Mouse (Mus musculus) cerebellum, adult 8-10 months (tissue): ENCODE data around the gene Rpl11.
"Not testable (repeated sequence)": the region's sequence is repeated elsewhere in the genome, so short reads cannot be mapped to it uniquely, and the experiment has no call there.

Experiments
- DNase-seq: peaks from one replicate; pipeline ENCODE4 v3.0.0; 2022

The Rpl11 gene

DNA sequence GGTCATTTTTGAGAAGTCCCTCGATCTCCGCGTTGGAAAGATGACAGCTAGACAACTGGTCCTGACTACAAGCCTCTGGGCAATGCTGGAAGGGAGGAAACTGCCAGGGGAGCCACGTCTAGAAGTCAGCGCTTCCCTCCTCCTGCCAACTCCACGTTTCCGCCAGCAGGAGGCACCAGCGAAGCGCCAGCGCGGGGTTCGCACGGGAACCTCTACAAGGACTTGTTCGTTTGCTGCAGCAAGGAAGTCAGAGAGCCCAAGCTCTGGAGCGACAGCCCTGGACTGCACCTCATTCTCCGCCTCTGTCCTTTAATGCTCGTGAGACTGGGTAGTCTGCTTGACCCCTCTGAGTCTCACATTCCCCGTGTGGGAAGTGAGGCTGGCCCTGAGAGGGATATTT lies 16.7 kb upstream of the Rpl11 start:
- peak; percentile 28 for DNase-seq

GRCm38 (mm10) chr4:136069313-136069712 lies 16.1 kb upstream of the Rpl11 start:
- DNase-seq, result no peak

- DNase-seq, result no peak
Measured at GRCm38 (mm10) chr4:136063143-136063542, 9.9 kb upstream of the Rpl11 start.

GRCm38 (mm10) chr4:136059800-136060488 lies 6.7 kb upstream of the Rpl11 start:
- not testable (repeated sequence) for DNase-seq

- DNase-seq, result no peak
Measured at GRCm38 (mm10) chr4:136057916-136058315, 4.7 kb upstream of the Rpl11 start.

GRCm38 (mm10) chr4:136056030-136056429 lies 2.8 kb upstream of the Rpl11 start:
- no peak for DNase-seq

- DNase-seq, result no peak
Measured at GRCm38 (mm10) chr4:136053843-136054242, 615 bp upstream of the Rpl11 start.

DNA sequence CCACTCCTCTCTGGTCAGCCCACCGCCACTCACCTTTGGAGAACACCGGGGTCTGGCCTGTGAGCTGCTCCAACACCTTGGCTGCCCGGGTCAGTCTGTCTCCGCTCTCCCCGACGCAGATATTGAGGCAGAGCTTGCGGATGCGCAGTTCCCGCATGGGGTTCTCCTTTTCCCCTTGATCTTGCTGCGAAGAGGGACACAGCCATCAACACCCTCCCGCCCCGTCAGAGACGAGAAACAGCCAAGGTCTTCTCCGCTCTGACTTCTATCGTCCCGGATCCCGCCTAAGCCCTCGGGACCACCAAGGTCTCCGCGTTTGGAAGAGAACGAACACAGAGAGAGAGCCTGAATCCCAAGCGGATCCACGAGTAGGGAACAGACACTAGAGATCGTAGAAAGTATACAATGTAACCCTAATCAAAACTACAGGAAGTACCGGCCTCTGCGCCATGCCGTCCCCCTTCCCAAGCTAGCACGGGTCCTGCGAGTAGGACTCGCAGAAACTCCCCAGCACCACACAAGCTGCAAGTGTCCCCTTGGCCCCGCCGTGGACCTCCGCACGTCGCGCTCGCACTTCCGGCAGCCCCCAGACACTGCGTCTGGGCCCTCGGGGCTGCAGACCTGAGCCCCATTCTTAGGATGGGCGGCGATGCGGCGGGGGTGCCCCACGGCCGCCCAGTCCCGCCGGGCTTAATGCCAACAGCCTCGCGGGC lies 538 bp downstream of the Rpl11 start:
- DNase-seq, result no peak

GRCm38 (mm10) chr4:136052060-136052459 lies 1.2 kb downstream of the Rpl11 start:
- no peak for DNase-seq

- no peak for DNase-seq
Measured at GRCm38 (mm10) chr4:136050226-136050625, 3.0 kb downstream of the Rpl11 start.

DNA sequence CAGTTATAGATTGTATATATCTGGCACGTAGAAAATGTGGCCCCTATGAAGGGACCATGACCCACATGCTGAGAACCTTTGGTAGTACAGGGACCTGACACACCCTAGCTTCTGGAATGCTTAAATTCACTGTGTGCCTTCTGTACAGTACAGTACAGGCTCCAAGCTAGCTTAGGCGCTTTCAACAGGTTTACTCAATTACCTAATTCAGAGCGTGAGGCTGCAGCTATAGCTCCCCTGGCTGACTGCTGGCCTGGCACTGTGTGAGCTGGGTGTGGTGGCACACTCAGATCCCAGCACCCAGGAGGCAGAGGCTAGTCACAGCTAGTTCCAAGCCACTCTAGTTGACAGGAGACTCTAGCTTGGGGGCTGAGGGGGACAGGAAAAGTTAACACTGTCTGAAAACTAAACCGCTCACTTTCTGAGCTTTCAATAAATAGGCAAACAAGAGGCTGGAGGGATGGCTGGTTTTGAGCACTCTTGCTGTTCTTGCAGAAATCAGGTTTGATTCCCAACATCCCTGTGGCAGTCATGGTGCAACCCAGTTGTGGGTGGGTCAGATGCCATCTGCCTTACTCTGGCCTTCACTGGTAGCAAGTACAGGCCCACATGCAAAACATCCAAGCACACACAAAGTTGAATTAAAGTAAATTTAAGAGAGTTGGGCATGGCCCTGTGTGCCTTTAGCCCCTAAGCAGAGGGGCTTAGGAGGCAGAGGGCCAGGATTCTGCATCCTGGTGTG lies 4.8 kb downstream of the Rpl11 start:
- no peak for DNase-seq

- DNase-seq, result no peak
Measured at GRCm38 (mm10) chr4:136047626-136048025, 5.6 kb downstream of the Rpl11 start.

DNA sequence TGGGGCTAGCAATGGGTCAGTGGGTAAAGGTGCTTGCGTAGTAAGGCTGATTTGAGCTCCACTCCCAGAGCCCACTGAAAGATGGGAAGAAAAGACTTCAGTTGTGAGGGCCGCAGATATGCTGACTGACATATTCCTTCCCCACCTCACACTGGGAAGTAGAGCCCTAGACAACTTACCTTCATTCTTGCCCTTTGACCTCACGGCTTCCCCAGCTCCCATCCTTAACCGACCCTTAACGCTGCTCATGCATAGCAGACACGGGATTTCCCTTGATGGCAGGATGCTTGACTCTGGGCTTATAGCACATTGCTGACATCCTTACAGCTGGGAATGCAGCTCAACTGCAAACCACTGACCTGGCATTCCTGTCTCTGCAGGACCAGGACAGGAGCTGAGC lies 6.3 kb downstream of the Rpl11 start:
- no peak for DNase-seq

- no peak for DNase-seq
Measured at GRCm38 (mm10) chr4:136045091-136045490, 8.1 kb downstream of the Rpl11 start.

- DNase-seq, result no peak
Measured at GRCm38 (mm10) chr4:136043784-136044400, 9.3 kb downstream of the Rpl11 start.

- DNase-seq, result no peak
Measured at GRCm38 (mm10) chr4:136035078-136035477, 18.1 kb downstream of the Rpl11 start.

- no peak for DNase-seq
Measured at GRCm38 (mm10) chr4:136033231-136033630, 20.0 kb downstream of the Rpl11 start.

DNA sequence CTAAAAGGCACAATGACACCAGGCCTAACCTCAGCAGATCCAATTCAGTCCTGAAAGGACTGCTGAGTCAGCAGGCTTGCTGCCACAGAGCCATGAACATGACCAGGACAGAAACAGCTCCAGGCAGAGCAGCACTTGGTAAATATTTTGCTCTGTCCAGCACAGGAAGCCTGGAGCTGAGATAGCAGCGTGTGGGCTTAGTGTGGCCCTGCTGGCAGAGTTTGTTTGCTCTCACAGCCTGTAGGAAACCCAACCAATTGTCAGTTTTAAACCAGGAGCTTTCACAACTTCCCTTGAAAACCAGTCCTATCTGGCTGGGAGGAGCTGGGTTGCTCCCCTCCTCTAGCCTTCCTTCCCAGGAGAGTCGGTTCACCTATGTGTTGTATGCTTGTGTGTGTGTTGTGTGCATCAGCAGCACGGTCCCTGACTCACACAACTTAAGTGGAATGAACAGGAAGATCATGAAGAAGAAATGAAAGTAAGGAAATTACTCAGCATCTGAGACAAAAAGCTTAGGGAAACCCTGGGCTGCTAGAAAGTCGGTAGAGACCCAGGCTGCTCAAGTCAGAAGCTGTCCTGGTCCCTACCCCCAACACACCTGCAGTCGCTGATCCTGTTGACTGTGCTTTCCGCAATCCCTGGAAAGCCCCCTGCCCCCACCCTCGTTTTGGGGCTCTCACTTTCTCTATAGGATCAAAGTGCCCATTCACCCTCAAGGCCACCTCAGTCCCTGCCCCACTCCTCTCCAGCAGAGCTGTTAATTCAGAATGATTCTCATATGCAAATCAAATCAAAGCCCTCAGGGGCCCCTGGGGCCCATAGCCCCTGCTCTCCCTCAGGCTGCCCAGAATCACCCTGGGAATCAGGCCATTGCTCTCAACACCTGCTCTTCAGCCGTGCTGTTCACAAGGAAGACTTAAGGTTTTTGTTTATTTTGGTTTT lies 22.0 kb downstream of the Rpl11 start:
- DNase-seq, result no peak

DNA sequence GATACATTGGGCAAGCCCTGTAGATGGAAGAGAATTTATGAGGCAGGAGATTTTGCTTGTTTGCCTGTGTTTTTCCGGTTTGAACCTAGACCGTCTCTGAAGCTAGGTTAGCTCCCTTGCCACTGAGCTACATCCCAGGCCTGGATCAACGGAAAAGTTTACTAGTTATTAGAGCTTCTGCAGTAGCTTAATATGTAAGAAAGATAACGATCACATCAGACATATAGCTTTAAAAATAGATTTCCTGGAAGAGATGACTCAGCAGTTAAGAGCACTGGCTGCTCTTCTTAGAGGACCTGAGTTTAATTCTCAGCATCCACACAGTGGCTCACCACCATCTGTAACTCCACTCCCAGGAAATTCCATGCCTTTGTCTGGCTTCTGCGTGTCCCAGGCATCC lies 24.5 kb downstream of the Rpl11 start:
- no peak for DNase-seq

GRCm38 (mm10) chr4:136028132-136028564 lies 25.1 kb downstream of the Rpl11 start:
- no peak for DNase-seq

DNA sequence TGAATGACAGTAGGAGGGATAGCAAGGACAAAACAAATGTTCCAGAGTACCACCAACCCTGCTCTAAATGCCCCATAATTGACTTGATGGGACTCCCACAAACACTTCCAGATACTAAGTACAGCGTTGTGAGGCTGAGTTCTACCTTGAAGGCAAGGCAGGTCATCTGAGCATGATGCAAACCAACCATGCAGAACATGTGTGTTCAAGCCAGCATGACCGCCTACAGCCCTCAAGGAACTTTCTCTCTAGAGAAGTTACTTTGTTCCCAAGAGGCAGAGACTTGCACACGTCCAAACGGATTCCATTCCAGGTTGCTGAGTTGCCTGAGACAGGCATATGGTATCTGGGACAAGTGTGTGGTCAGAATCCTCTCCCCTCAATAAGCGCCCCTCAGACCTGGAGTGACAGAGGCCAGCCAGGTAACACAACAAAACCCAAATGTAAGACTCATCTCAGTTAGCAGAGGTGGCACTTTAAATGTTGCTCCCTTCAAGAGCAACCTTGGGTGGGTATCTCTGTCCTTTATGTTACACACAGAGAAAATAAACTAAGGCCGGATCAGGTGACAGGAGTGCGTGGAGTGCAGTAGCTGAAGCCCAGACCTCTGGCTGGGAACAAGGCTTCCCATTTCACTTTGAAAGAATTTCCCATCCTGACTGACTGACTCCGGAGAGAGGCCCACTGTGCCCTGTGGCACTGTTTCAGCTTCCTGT lies 25.7 kb downstream of the Rpl11 start:
- DNase-seq, result no peak

DNA sequence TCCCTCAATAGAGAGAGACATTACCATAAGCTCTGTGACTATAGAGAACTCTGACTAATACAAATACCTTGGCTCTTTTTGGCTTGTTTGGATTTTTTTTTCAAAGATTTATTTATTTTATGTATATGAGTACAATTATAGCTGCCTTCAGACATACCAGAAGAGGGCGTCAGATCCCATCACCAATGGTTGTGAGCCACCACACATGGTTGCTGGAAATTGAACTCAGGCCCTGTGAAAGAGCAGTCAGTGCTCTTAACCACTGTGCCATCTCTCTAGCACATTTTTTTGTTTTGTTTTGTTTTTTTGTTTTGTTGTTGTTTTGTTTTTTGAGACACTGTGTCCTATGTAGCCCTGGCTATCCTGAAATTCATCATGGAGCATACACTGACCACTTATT lies 27.9 kb downstream of the Rpl11 start:
- DNase-seq, result no peak
